Mouse (Mus musculus): Measurements from ENCODE around the gene Olfr1129.
"Not testable (repeated sequence)": the region's sequence is repeated elsewhere in the genome, so short reads cannot be mapped to it uniquely, and the experiment has no call there.

DNA sequence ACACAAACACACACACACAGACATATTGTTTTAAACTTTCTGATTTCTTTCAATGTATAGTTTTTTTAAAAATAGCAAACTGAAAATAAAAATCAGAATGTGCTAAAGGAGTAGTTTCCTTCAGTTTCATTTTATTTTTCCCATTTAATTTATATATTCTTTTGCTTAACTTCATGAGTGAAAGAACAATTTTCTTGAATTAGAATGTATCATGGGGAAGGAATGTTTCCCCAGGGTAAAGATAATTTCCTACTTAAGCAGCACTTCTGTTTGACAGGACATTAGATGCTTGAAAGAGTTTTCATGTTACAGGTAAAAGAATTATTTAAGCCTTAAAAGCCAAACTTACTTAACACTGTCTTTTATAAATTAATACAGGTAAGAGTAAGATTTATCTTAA is 32.2 kb downstream of the Olfr1129 start, which contains the start of gene Olfr1130:
- TF ChIP-seq POLR2A (IDR thresholded peaks at IDR 0.05; ENCODE audit: borderline replicate concordance, extremely low read depth, low read depth, low read length); CTCF (IDR thresholded peaks at IDR 0.05; ENCODE audit: insufficient read depth, low read length): not testable (repeated sequence)
